Mouse (Mus musculus) stomach, embryonic 14.5 days (tissue): ENCODE data around the gene Timp4. TPM values are rescaled to one million over a fixed set of nuclear protein-coding genes. Genes with fewer than 3 reads are reported as not detected.

ENCODE experiments used
- ATAC-seq: fragments of 200-750 bp; cut with Nextera tagmentation; 2 replicates; pipeline ENCODE4 v1.8.0; 2017; ENCODE audit warnings: low read depth, moderate TSS enrichment; ENCODE audit not compliant: insufficient number of reproducible peaks, insufficient read depth, low FRiP score
- H3K27ac ChIP-seq: fragments of 300-500 bp; sonication (generic); 2 replicates; pipeline ENCODE4 v1.5.1; 2014; ENCODE audit warnings: mild to moderate bottlenecking, low read length, moderate library complexity, mixed read lengths
- H3K27me3 ChIP-seq: fragments of 300-500 bp; sonication (generic); 2 replicates; pipeline ENCODE4 v1.6.1; 2014; ENCODE audit warnings: low read length, control low read depth, mixed read lengths; ENCODE audit not compliant: control insufficient read depth, insufficient read depth
- H3K36me3 ChIP-seq: fragments of 300-500 bp; sonication (generic); 2 replicates; pipeline ENCODE4 v1.6.1; 2014; ENCODE audit warnings: mild to moderate bottlenecking, control low read depth, low read length, moderate library complexity, mixed read lengths; ENCODE audit not compliant: control insufficient read depth, insufficient read depth
- H3K4me1 ChIP-seq: fragments of 300-500 bp; sonication (generic); 2 replicates; pipeline ENCODE4 v1.6.1; 2014; ENCODE audit warnings: low read length, control low read depth, mixed read lengths; ENCODE audit not compliant: control insufficient read depth, insufficient read depth
- H3K4me2 ChIP-seq: fragments of 300-500 bp; sonication (generic); replicated peaks from 2 replicates; pipeline ENCODE4 v1.6.1; 2014; ENCODE audit warnings: low read depth, low read length, control low read depth
- H3K4me3 ChIP-seq: fragments of 300-500 bp; sonication (generic); 2 replicates; pipeline ENCODE4 v1.5.1; 2014; ENCODE audit warnings: low read depth, low read length, control low read depth
- H3K9ac ChIP-seq: fragments of 300-500 bp; sonication (generic); replicated peaks from 2 replicates; pipeline ENCODE4 v1.6.1; 2014; ENCODE audit warnings: low read depth, mild to moderate bottlenecking, control low read depth, low read length, moderate library complexity, mixed read lengths
- H3K9me3 ChIP-seq: fragments of 300-500 bp; sonication (generic); 2 replicates; pipeline ENCODE4 v1.6.1; 2016; ENCODE audit warnings: low read depth, low read length, control low read depth; ENCODE audit not compliant: control insufficient read depth
- WGBS: fragments of 180-500 bp; shearing (Covaris S2); extraction: QIAGEN DNeasy Blood & Tissue Kit; methylation state at CpG from one replicate; pipeline ENCODE4 v1.1.7; 2014; 5-methylcytosine and 5-hydroxymethylcytosine counted together
- polyA plus RNA-seq: library from polyadenylated mRNA; unstranded; fragments of >200 nt; fragmentation: Nextera tagmentation; extraction: Ambion mirVana; gene quantifications from 2 replicates; pipeline ENCODE4 v1.2.1, GENCODE M21; 2014

Timp4 gene
- polyA plus RNA-seq, 1 experiment from 2014 or later = 0.85 TPM

DNA sequence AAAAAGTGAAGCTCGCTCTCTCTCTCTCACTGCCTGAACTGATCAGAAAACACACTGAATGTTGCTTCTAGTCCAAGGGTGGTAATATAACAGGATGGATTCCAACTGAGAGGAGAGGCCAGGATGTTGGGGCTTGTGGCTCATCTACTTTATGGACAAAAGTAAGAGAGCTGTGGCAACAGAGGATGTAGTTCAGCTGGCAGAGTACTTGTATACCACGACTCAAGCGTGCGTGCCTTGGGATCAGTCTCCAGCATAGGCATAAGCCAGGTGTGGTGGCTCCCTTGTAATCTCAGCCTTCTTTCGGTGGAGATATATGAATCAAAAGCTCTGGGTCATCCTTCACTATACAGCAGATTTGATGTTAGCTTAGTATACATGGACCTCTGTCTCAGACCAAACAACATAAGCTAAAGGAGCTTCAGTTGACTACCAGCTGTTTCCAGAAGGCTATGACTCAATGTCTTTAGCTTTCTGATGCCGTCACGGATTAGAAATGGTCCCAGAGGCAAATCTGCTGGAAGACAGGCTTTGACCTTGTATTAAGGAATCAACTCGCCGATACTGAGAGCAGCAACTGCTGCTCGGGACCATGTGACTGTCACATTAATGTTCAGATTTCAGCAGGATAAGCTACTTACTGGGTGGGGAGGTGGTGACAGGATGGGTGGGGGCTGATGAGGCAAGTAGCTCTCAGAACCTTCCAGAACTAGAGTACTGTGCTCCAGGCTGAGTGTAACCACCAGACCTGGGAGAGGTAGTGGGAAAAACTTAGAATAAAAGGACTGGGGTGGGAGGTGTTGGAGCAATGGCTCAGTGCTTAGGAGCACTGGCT, 16.8 kb upstream of the Timp4 start:
- H3K27me3 ChIP-seq = no peaks in the 10 kb centered on the region
- no peak overlapping the region for H3K4me2 ChIP-seq
- H3K36me3 ChIP-seq = no peaks in the 10 kb centered on the region
- no peak overlapping the region for H3K27ac ChIP-seq
- 77% methylated on average over 10 of the region's 10 CpGs for WGBS
- no peaks in the 10 kb centered on the region for H3K9me3 ChIP-seq
- no peak overlapping the region for H3K4me3 ChIP-seq
- no peak overlapping the region for H3K9ac ChIP-seq
- no peak for ATAC-seq
- peaks cover 8% of the 10 kb centered on the region for H3K4me1 ChIP-seq

DNA sequence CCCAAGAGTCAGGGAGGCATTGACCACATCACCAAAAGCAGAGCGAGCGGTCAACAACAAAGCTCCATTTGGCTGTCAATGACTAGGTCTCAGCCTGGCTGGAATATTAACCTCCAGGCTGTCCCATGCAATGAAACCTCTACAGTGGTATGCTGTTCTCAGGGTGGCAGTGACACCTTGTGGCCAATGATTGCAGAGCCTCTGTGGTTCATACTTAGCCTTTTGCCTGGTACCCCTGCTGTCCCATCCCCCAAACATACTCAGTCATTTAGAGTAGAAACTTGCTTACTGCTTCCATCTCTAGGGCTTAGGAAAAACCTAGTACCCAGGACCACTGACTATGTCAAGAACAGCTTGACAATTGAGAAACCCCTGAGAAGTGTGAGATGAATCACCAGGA, 15.9 kb upstream of the Timp4 start:
- H3K36me3 ChIP-seq = no peaks in the 10 kb centered on the region
- no peaks in the 10 kb centered on the region for H3K9me3 ChIP-seq
- peak; percentile 63; the same call in 1 of the 2 replicates for ATAC-seq
- no peaks in the 10 kb centered on the region for H3K27me3 ChIP-seq
- H3K9ac ChIP-seq = no peak overlapping the region
- no peak overlapping the region for H3K27ac ChIP-seq
- H3K4me3 ChIP-seq = no peak overlapping the region
- no peak overlapping the region for H3K4me2 ChIP-seq
- 40% methylated on average over 2 of the region's 2 CpGs for whole genome bisulfite sequencing
- peaks cover 8% of the 10 kb centered on the region for H3K4me1 ChIP-seq

DNA sequence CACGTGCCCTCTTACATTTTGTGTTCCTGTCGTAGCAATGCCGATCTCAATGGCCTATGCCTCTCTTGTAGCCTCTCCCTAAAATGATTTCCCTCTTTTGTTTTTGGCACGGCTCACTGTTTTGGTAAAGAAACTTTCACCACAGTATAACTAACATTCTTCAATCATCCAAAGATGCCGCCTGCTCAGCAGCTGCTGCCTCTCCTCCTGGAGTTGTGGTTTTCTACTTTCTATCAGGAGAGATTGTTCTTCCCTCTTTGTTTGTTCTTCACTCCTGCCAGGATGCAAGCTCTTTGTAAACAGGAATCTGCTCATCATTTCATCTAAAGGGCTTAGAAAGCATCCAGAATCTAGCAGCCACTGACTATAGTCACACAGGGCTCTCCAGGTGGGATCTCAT, 14.8 kb upstream of the Timp4 start:
- Histone ChIP-seq H3K4me3 (no peak overlapping the region), H3K9me3 (no peaks in the 10 kb centered on the region), H3K9ac (no peak overlapping the region), H3K36me3 (no peaks in the 10 kb centered on the region), H3K27ac (no peak overlapping the region), H3K4me2 (no peak overlapping the region), H3K4me1 (peaks cover 4% of the 10 kb centered on the region), H3K27me3 (no peaks in the 10 kb centered on the region)
- no peak for ATAC-seq
- WGBS = 77% methylated on average over 5 of the region's 5 CpGs

GRCm38 (mm10) chr6:115260507-115260906, 8.5 kb upstream of the Timp4 start:
- no peak overlapping the region for H3K9ac ChIP-seq
- 82% methylated on average over 3 of the region's 3 CpGs for WGBS
- H3K36me3 ChIP-seq = no peaks in the 10 kb centered on the region
- H3K9me3 ChIP-seq = no peaks in the 10 kb centered on the region
- no peak for ATAC-seq
- no peaks in the 10 kb centered on the region; the same call in 1 of the 2 replicates for H3K4me1 ChIP-seq
- H3K27ac ChIP-seq = no peak overlapping the region
- no peak overlapping the region for H3K4me3 ChIP-seq
- H3K4me2 ChIP-seq = no peak overlapping the region
- no peaks in the 10 kb centered on the region for H3K27me3 ChIP-seq

DNA sequence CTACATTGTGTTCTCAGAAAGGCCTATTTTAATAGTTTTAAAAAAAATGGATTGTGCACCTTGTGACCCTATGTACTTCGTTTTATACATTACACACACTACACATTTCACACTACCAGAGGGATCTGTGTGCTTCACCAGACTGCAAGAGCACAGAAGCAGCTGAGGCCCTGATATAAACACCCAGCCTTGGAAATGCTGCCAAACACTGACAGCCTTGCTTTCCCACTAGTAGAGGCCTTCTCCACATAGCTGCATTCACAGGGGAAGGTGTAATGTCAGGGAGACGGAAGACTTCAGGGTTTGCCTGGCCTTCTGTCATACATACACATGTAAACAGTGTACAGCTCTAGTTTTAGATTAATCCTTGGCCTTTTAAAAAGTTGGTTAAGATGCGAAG, 3.2 kb upstream of the Timp4 start:
- no peak overlapping the region for H3K4me3 ChIP-seq
- H3K27ac ChIP-seq = no peak overlapping the region
- WGBS = 68% methylated on average over 3 of the region's 3 CpGs
- no peaks in the 10 kb centered on the region for H3K36me3 ChIP-seq
- H3K27me3 ChIP-seq = no peaks in the 10 kb centered on the region
- no peak overlapping the region for H3K9ac ChIP-seq
- H3K9me3 ChIP-seq = no peaks in the 10 kb centered on the region
- H3K4me2 ChIP-seq = no peak overlapping the region
- peaks cover 10% of the 10 kb centered on the region; the same call in 1 of the 2 replicates for H3K4me1 ChIP-seq
- no peak for ATAC-seq

DNA sequence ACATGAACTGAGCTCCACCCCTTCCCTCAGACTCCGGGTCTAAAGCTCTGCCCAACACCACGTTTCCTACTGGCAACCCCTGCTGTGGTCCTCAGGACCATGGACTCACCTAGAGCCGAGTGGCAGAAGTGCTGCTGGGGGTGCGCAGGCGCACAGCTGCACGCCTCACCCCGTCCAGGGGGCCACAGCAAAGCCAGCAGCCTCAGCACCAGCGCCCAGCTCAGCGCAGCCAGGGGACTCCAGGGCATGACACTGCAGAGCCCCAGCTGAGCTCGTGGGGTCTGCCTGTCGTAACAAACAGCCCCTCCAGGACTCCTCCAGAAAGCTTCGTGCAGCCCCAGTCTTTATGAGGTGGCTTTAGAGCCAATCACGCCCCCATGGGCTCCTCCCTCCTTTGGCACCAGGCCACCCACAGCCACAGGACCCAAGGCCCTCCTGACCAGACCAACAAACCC, 447 bp downstream of the Timp4 start:
- Histone ChIP-seq H3K27ac (no peak overlapping the region), H3K27me3 (no peaks in the 10 kb centered on the region), H3K9ac (no peak overlapping the region), H3K9me3 (no peaks in the 10 kb centered on the region), H3K36me3 (no peaks in the 10 kb centered on the region), H3K4me1 (peaks cover 10% of the 10 kb centered on the region; the same call in 1 of the 2 replicates), H3K4me2 (peak overlapping the region; percentile 46), H3K4me3 (no peak overlapping the region)
- 4% methylated on average over 13 of the region's 13 CpGs for WGBS
- peak; percentile 53; the same call in 1 of the 2 replicates for ATAC-seq

- ATAC-seq = no peak
- Histone ChIP-seq H3K27me3 (no peaks in the 10 kb centered on the region), H3K4me2 (no peak overlapping the region), H3K4me3 (no peak overlapping the region), H3K27ac (no peak overlapping the region), H3K4me1 (no peaks in the 10 kb centered on the region), H3K9me3 (no peaks in the 10 kb centered on the region), H3K36me3 (no peaks in the 10 kb centered on the region), H3K9ac (no peak overlapping the region)
- WGBS = 84% methylated on average over 3 of the region's 3 CpGs
Observed at GRCm38 (mm10) chr6:115245500-115246058, 6.4 kb downstream of the Timp4 start.

DNA sequence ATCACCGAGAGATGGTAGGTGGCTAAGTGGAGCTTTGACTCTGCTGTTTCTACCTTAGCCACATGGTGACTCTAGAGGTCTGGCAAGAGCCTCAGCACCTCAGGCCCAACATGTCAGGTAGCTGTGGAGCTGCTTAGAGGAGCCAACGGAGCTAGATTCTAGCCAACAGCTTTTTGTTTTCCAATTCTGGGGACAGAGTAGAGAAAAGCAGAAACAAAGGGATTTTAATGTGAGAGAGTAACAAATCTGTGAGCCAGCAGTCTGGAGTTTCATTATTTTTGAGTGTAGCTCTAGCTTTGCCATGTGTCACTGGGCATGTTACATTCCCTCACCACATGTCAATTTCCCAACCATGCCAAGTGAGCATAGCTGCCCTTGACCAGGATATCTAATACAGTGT, 7.8 kb downstream of the Timp4 start:
- H3K36me3 ChIP-seq = no peaks in the 10 kb centered on the region
- ATAC-seq = no peak
- no peak overlapping the region for H3K4me2 ChIP-seq
- H3K4me3 ChIP-seq = no peak overlapping the region
- no peaks in the 10 kb centered on the region for H3K9me3 ChIP-seq
- no peaks in the 10 kb centered on the region for H3K27me3 ChIP-seq
- WGBS = 71% methylated on average over 2 of the region's 2 CpGs
- no peak overlapping the region for H3K27ac ChIP-seq
- no peaks in the 10 kb centered on the region for H3K4me1 ChIP-seq
- H3K9ac ChIP-seq = no peak overlapping the region
